Comparison of ENCODE assay signal across 8 mouse cellular contexts in genomic region chrX:96712907-96713774, GRCm38 (mm10). TPM values are rescaled to one million over a fixed set of nuclear protein-coding genes. Genes with fewer than 3 reads are reported as not detected.
DNase-seq lines count a peak whose midpoint lies in the region; ATAC-seq lines count a peak whose summit lies in the region.

Gene Gpr165 (plus strand): TSS chrX:96713441.

- H3K36me3 ChIP-seq in kidney, embryonic 15.5 days: no peaks in the 10 kb centered on the region
- H3K36me3 ChIP-seq in intestine, embryonic 15.5 days: no peaks in the 10 kb centered on the region
- H3K36me3 ChIP-seq in limb, embryonic 11.5 days (ENCODE audit: control insufficient read depth, insufficient read depth, low read length): no peaks in the 10 kb centered on the region
- no peaks in the 10 kb centered on the region for H3K36me3 ChIP-seq in neural tube, embryonic 15.5 days

- H3K9me3 ChIP-seq in kidney, embryonic 15.5 days (replicated peaks): no peaks in the 10 kb centered on the region
- H3K9me3 ChIP-seq in intestine, embryonic 15.5 days: no peaks in the 10 kb centered on the region
- no peaks in the 10 kb centered on the region for H3K9me3 ChIP-seq in limb, embryonic 11.5 days (ENCODE audit: control insufficient read depth, low read length)
- no peaks in the 10 kb centered on the region for H3K9me3 ChIP-seq in neural tube, embryonic 15.5 days (replicated peaks)

- H3K4me3 ChIP-seq in kidney, embryonic 15.5 days (replicated peaks): peak within 1 kb of the TSS; percentile 30
- peak within 1 kb of the TSS; percentile 15 for H3K4me3 ChIP-seq in intestine, embryonic 15.5 days (replicated peaks)
- H3K4me3 ChIP-seq in limb, embryonic 11.5 days (ENCODE audit: low read depth, low read length): peak within 1 kb of the TSS; percentile 7; the same call in 1 of the 2 replicates
- peak within 1 kb of the TSS; percentile 44 for H3K4me3 ChIP-seq in neural tube, embryonic 15.5 days (replicated peaks)

- H3K27me3 ChIP-seq in kidney, embryonic 15.5 days: peaks cover 21% of the 10 kb centered on the region
- no peaks in the 10 kb centered on the region for H3K27me3 ChIP-seq in intestine, embryonic 15.5 days (replicated peaks)
- H3K27me3 ChIP-seq in limb, embryonic 11.5 days (ENCODE audit: control insufficient read depth, insufficient read depth, low read length): no peaks in the 10 kb centered on the region
- H3K27me3 ChIP-seq in neural tube, embryonic 15.5 days (replicated peaks): no peaks in the 10 kb centered on the region

- H3K4me1 ChIP-seq in kidney, embryonic 15.5 days: no peaks in the 10 kb centered on the region
- H3K4me1 ChIP-seq in intestine, embryonic 15.5 days (replicated peaks): no peaks in the 10 kb centered on the region
- H3K4me1 ChIP-seq in limb, embryonic 11.5 days (ENCODE audit: control insufficient read depth, insufficient read depth, low read length): no peaks in the 10 kb centered on the region
- no peaks in the 10 kb centered on the region for H3K4me1 ChIP-seq in neural tube, embryonic 15.5 days

- WGBS in kidney, embryonic 15.5 days: 18% methylated on average over 16 of the region's 16 CpGs
- 31% methylated on average over 16 of the region's 16 CpGs for whole genome bisulfite sequencing in intestine, embryonic 15.5 days
- WGBS in limb, embryonic 11.5 days: 23% methylated on average over 16 of the region's 16 CpGs
- WGBS in neural tube, embryonic 15.5 days: 20% methylated on average over 16 of the region's 16 CpGs

- peak; percentile 98 for ATAC-seq in kidney, embryonic 15.5 days (replicated peaks; ENCODE audit: low FRiP score)
- peak; percentile 97 for ATAC-seq in intestine, embryonic 15.5 days
- peak; percentile 95 for ATAC-seq in limb, embryonic 11.5 days (ENCODE audit: insufficient number of reproducible peaks, low FRiP score, low TSS enrichment, low read depth)
- peak; percentile 99 for ATAC-seq in neural tube, embryonic 15.5 days (ENCODE audit: low FRiP score)

- DNase-seq in kidney, adult 18-20 months: no peak
- peak; percentile 39 for DNase-seq in embryo, embryonic 9.5 days (ENCODE audit: extremely low spot score)
- DNase-seq in gastrocnemius, postnatal 4 days (ENCODE audit: low spot score in 2 of 2): peak; percentile 11 to 23
- peak; percentile 61 for DNase-seq in limb, embryonic 11.5 days (ENCODE audit: low spot score)
- no peak for DNase-seq in spleen, postnatal 36 days (ENCODE audit: low spot score in 2 of 2)

- H3K27ac ChIP-seq in kidney, embryonic 15.5 days: no peak within 1 kb of the TSS
- H3K27ac ChIP-seq in intestine, embryonic 15.5 days: no peak within 1 kb of the TSS
- no peak within 1 kb of the TSS for H3K27ac ChIP-seq in limb, embryonic 11.5 days (replicated peaks; ENCODE audit: low read depth, low read length)
- H3K27ac ChIP-seq in neural tube, embryonic 15.5 days (replicated peaks): peak within 1 kb of the TSS; percentile 64

- no peak within 1 kb of the TSS for H3K9ac ChIP-seq in kidney, embryonic 15.5 days
- no peak within 1 kb of the TSS for H3K9ac ChIP-seq in intestine, embryonic 15.5 days
- no peak within 1 kb of the TSS for H3K9ac ChIP-seq in limb, embryonic 11.5 days (ENCODE audit: low read length)
- H3K9ac ChIP-seq in neural tube, embryonic 15.5 days (replicated peaks): peak within 1 kb of the TSS; percentile 48

- H3K4me2 ChIP-seq in kidney, embryonic 15.5 days: peak within 1 kb of the TSS; percentile 56
- peak within 1 kb of the TSS; percentile 56 for H3K4me2 ChIP-seq in intestine, embryonic 15.5 days (replicated peaks)
- H3K4me2 ChIP-seq in limb, embryonic 11.5 days (ENCODE audit: low read depth, severe bottlenecking): peak within 1 kb of the TSS; percentile 34; the same call in 1 of the 2 replicates
- H3K4me2 ChIP-seq in neural tube, embryonic 15.5 days: peak within 1 kb of the TSS; percentile 58

RNA-seq across cellular contexts. Expression of gene Gpr165, which starts in this region (rescaled TPM):
- polyA plus RNA-seq in kidney, embryonic 15.5 days (2015; fragmentation: Nextera tagmentation; extraction: Ambion mirVana): 0.18 and 0.23 TPM in 2 replicates
- total RNA-seq in gastrocnemius, postnatal 4 days (2021): under 1 TPM; 0.13 to 0.22 TPM
- 0.19 and 0.25 TPM in 2 replicates for polyA plus RNA-seq in intestine, embryonic 15.5 days (2015; fragmentation: Nextera tagmentation; extraction: Ambion mirVana)
- 0.37 and 0.47 TPM in 2 replicates for polyA plus RNA-seq in limb, embryonic 11.5 days (2014; fragmentation: Nextera tagmentation; extraction: Ambion mirVana)
- 6.4 and 7.5 TPM in 2 replicates for polyA plus RNA-seq in neural tube, embryonic 15.5 days (2015; fragmentation: Nextera tagmentation; extraction: Ambion mirVana)

Comparison
In these comparisons a context has a peak if more than half of its experiments do, and no peak if none do; other contexts are left out.
1. Peak in ATAC-seq, H3K4me3 ChIP-seq and H3K4me2 ChIP-seq in kidney, embryonic 15.5 days; RNA of the gene not detected or under 1 TPM.
2. Peak in DNase-seq in gastrocnemius, postnatal 4 days; RNA of the gene not detected or under 1 TPM.
3. Peak in ATAC-seq, H3K4me3 ChIP-seq and H3K4me2 ChIP-seq in intestine, embryonic 15.5 days; RNA of the gene not detected or under 1 TPM.
4. Peak in DNase-seq, ATAC-seq, H3K4me3 ChIP-seq and H3K4me2 ChIP-seq in limb, embryonic 11.5 days; RNA of the gene not detected or under 1 TPM.